Mouse (Mus musculus): ENCODE results near the gene Prap1.

DNA sequence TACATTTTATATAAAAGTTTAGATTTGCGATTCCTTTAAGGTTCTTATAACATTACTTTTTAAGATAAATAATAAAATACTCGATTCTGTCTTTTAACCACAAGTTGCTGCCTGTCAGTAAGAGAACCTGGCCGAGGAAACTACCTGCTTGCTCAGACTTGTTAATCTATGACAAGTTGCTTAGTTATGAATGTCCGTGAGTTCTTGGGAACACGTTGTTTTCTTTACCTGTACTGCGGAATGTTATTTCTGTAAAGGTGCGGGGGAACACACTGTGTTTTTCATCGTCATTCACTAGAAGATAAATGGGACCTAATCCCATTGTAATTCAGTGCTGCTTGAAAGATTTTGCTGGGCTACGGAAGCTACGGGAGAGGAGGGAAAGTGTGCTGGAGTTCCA is 2.6 kb upstream of the Prap1 start:
- TF ChIP-seq POLR2A (IDR thresholded peaks at IDR 0.05; ENCODE audit: insufficient read length, low read depth) (no peak), TCF12 (IDR thresholded peaks at IDR 0.05; ENCODE audit: insufficient read depth, poor library complexity, severe bottlenecking) (no peak), MYOG (IDR thresholded peaks at IDR 0.05; ENCODE audit: control insufficient read depth in 1 of 3, insufficient read depth in 1 of 3, insufficient read length in 2 of 3, low read depth in 2 of 3) (no peak), SRF (IDR thresholded peaks at IDR 0.05; ENCODE audit: control insufficient read depth, insufficient read length, low read depth) (no peak)

Data from myocyte (in vitro differentiated cells).